Mouse (Mus musculus) midbrain, embryonic 13.5 days (tissue): ENCODE data around the gene Rcsd1. TPM values are rescaled to one million over a fixed set of nuclear protein-coding genes. Genes with fewer than 3 reads are reported as not detected.

ENCODE experiments used
- ATAC-seq: fragments of 200-750 bp; cut with Nextera tagmentation; 2 replicates; pipeline ENCODE4 v1.8.0; 2017; ENCODE audit warnings: mild to moderate bottlenecking, moderate TSS enrichment, moderate library complexity
- H3K27ac ChIP-seq: fragments of 300-500 bp; sonication (generic); 2 replicates; pipeline ENCODE4 v1.5.1; 2015; ENCODE audit warnings: inconsistent platforms, mild to moderate bottlenecking, moderate library complexity
- H3K27me3 ChIP-seq: fragments of 300-500 bp; sonication (generic); 2 replicates; pipeline ENCODE4 v1.6.1; 2015; ENCODE audit warnings: mild to moderate bottlenecking, inconsistent platforms
- H3K36me3 ChIP-seq: fragments of 300-500 bp; sonication (generic); 2 replicates; pipeline ENCODE4 v1.6.1; 2015; ENCODE audit warnings: mild to moderate bottlenecking, inconsistent platforms
- H3K4me1 ChIP-seq: fragments of 300-500 bp; sonication (generic); replicated peaks from 2 replicates; pipeline ENCODE4 v1.6.1; 2015; ENCODE audit warnings: inconsistent platforms
- H3K4me2 ChIP-seq: fragments of 300-500 bp; sonication (generic); replicated peaks from 2 replicates; pipeline ENCODE4 v1.6.1; 2015; ENCODE audit warnings: moderate library complexity, mild to moderate bottlenecking, inconsistent platforms
- H3K4me3 ChIP-seq: fragments of 300-500 bp; sonication (generic); replicated peaks from 2 replicates; pipeline ENCODE4 v1.5.1; 2015; ENCODE audit warnings: mild to moderate bottlenecking, inconsistent platforms
- H3K9ac ChIP-seq: fragments of 300-500 bp; sonication (generic); replicated peaks from 2 replicates; pipeline ENCODE4 v1.6.1; 2015; ENCODE audit warnings: mild to moderate bottlenecking, inconsistent platforms
- H3K9me3 ChIP-seq: fragments of 300-500 bp; sonication (generic); 2 replicates; pipeline ENCODE4 v1.6.1; 2016; ENCODE audit warnings: mild to moderate bottlenecking, inconsistent platforms
- WGBS: fragments of 180-500 bp; shearing (Covaris S2); methylation state at CpG from one replicate; pipeline ENCODE4 v1.1.7; 2015; 5-methylcytosine and 5-hydroxymethylcytosine counted together
- polyA plus RNA-seq: library from polyadenylated mRNA; unstranded; fragments of >200 nt; fragmentation: Nextera tagmentation; extraction: Ambion mirVana; gene quantifications from 2 replicates; pipeline ENCODE4 v1.2.1, GENCODE M21; 2015

The Rcsd1 gene
- polyA plus RNA-seq, 1 experiment from 2014 or later: 8.3 TPM

GRCm38 (mm10) chr1:165629975-165630374, 79.6 kb downstream of the Rcsd1 start:
- H3K4me3 ChIP-seq: no peak overlapping the region
- H3K27ac ChIP-seq: 0 out of 2 replicates have a peak overlapping the region, but pooled peaks have one; percentile 19

DNA sequence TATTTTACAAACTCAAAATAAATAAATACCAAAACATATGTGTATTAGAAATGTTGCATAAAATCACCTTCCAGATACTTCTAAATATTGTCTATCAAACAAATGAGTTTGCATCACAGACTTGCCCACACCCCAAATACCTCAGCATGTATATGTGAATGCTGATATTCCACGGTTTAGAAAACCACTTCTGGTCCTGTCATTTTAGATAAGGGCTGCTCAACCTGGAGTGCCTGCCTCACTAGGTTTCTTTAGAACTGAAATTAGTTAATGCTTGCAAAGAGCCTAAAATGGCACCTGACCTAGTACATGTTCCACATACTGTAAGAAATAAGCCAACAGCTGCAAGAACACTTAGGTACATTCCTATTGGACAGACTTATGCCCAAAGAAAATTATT, 81.0 kb downstream of the Rcsd1 start:
- Histone ChIP-seq H3K4me3 (no peak overlapping the region), H3K27ac (no peak overlapping the region), H3K4me2 (no peak overlapping the region), H3K4me1 (peaks cover 38% of the 10 kb centered on the region), H3K9me3 (no peaks in the 10 kb centered on the region), H3K27me3 (no peaks in the 10 kb centered on the region), H3K9ac (no peak overlapping the region), H3K36me3 (no peaks in the 10 kb centered on the region)
- WGBS: 84% methylated on average over 1 of the region's 1 CpGs
- no peak for ATAC-seq

More at GRCm38 (mm10) chr1:165629975-165630374, 79.6 kb downstream of the Rcsd1 start:
- no peaks in the 10 kb centered on the region for H3K27me3 ChIP-seq
- 38% methylated on average over 8 of the region's 8 CpGs for WGBS
- no peak for ATAC-seq
- peaks cover 41% of the 10 kb centered on the region for H3K4me1 ChIP-seq
- no peaks in the 10 kb centered on the region for H3K9me3 ChIP-seq
- 0 out of 2 replicates have a peak overlapping the region, but pooled peaks have one; percentile 5 for H3K4me2 ChIP-seq
- no peak overlapping the region; the same call in 1 of the 2 replicates for H3K9ac ChIP-seq
- no peaks in the 10 kb centered on the region for H3K36me3 ChIP-seq

DNA sequence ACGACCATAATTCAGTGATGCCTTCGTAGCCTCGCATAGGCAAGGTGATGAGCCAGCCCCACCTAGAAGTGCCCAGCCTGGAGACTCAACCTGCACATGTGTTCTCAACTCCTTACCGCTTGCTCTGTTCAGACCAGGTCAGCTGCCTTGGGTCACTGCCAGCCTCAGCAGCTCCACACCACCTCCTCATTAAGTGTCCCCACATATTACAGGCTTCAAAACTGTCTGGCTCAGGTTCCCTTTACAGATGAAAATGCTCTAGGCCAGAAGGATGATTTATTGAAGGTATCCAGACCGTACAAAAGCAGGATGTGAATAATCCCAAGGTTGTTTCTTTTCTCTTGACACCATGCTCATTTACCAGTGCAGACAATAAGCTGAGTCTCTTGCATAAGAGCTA, 83.7 kb downstream of the Rcsd1 start:
- ATAC-seq: no peak
- peaks cover 13% of the 10 kb centered on the region for H3K4me1 ChIP-seq
- no peaks in the 10 kb centered on the region for H3K9me3 ChIP-seq
- no peak overlapping the region for H3K4me2 ChIP-seq
- 92% methylated on average over 5 of the region's 5 CpGs for WGBS
- no peak overlapping the region for H3K4me3 ChIP-seq
- H3K9ac ChIP-seq: no peak overlapping the region
- H3K27ac ChIP-seq: no peak overlapping the region
- H3K27me3 ChIP-seq: no peaks in the 10 kb centered on the region
- H3K36me3 ChIP-seq: peaks cover 5% of the 10 kb centered on the region

DNA sequence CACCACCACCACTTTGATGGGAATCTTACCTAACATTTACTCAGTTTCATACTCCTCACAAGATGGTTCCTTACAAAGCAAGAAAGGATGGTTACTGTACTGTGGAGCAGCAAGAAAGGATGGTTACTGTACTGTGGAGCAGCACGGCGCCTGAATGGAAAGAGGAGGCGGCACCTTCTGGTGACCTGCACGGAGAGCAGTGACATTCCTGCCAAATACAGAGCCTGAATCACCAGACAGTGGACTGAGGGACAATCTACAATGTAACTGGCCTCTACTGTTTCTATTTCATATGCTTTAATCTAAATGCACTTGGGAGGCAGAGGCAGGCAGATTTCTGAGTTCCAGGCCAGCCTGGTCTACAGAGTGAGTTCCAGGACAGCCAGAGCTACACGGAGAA, 84.5 kb downstream of the Rcsd1 start:
- Histone ChIP-seq H3K4me1 (peaks cover 7% of the 10 kb centered on the region), H3K27ac (no peak overlapping the region), H3K4me2 (no peak overlapping the region), H3K36me3 (peaks cover 5% of the 10 kb centered on the region), H3K9me3 (no peaks in the 10 kb centered on the region), H3K9ac (no peak overlapping the region), H3K27me3 (no peaks in the 10 kb centered on the region), H3K4me3 (no peak overlapping the region)
- 94% methylated on average over 5 of the region's 5 CpGs for WGBS
- no peak for ATAC-seq

DNA sequence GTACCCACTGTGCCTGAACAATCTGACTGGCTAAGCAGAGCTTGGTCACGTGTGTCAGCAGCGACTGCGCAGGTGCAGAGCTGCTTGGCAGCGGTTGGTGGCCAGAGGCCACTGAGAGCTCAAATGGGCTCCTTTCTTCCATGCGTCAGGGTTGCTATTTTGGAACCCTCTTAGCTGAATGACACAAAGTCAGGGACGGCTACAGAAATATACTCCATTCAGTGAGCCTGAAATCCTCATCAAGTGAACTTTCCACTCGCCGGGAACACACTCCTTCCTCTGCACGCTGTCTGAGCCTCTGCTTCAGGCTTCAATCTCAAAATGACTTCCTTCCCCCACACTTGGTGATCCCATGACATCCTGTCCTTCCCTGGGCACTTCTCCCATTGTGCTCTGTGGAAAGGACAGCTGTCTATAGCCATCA, 91.3 kb downstream of the Rcsd1 start:
- peaks cover 7% of the 10 kb centered on the region; the same call in 1 of the 2 replicates for H3K9me3 ChIP-seq
- H3K4me2 ChIP-seq: no peak overlapping the region
- H3K4me3 ChIP-seq: no peak overlapping the region
- peak overlapping the region; percentile 19; the same call in 1 of the 2 replicates for H3K27ac ChIP-seq
- peaks cover 20% of the 10 kb centered on the region for H3K4me1 ChIP-seq
- no peak overlapping the region for H3K9ac ChIP-seq
- ATAC-seq: peak; percentile 48; the same call in 1 of the 2 replicates
- WGBS: 58% methylated on average over 9 of the region's 9 CpGs
- peaks cover 27% of the 10 kb centered on the region for H3K36me3 ChIP-seq
- H3K27me3 ChIP-seq: no peaks in the 10 kb centered on the region

- Histone ChIP-seq H3K27me3 (no peaks in the 10 kb centered on the region), H3K9ac (no peak overlapping the region; the same call in 1 of the 2 replicates), H3K4me1 (peaks cover 20% of the 10 kb centered on the region), H3K4me3 (no peak overlapping the region), H3K4me2 (0 out of 2 replicates have a peak overlapping the region, but pooled peaks have one; percentile 0), H3K27ac (peak overlapping the region; percentile 68), H3K36me3 (peaks cover 25% of the 10 kb centered on the region), H3K9me3 (peaks cover 7% of the 10 kb centered on the region; the same call in 1 of the 2 replicates)
- 9% methylated on average over 15 of the region's 15 CpGs for WGBS
- peak; percentile 38 for ATAC-seq
Observed at GRCm38 (mm10) chr1:165617166-165617891, 92.2 kb downstream of the Rcsd1 start.

- H3K9me3 ChIP-seq: peaks cover 7% of the 10 kb centered on the region; the same call in 1 of the 2 replicates
- no peak overlapping the region for H3K4me2 ChIP-seq
- no peak for ATAC-seq
- no peaks in the 10 kb centered on the region for H3K27me3 ChIP-seq
- H3K4me3 ChIP-seq: no peak overlapping the region
- 52% methylated on average over 7 of the region's 7 CpGs for WGBS
- H3K9ac ChIP-seq: no peak overlapping the region
- peaks cover 22% of the 10 kb centered on the region for H3K36me3 ChIP-seq
- H3K27ac ChIP-seq: peak overlapping the region; percentile 68
- peaks cover 20% of the 10 kb centered on the region for H3K4me1 ChIP-seq
Observed at GRCm38 (mm10) chr1:165616652-165617051, 92.9 kb downstream of the Rcsd1 start.

DNA sequence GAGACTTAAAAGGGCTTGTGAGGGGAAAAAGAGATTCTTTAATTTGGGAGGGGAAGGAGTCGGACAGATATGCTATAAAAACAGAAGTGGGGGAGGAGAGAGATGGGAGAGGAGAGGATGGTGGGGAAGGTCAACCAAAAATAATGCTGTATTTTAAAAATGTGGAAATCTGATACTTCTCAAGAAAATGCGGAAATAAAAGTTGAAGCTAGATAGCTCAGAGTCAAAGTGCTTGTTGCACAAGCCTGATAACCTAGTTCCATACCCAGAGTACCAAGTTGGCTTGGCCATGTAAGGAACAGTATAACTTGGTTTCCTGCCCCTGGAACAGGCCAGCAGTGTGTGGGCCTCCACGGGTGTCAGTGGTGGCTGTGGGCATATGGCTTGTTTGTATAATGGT, 94.8 kb downstream of the Rcsd1 start:
- WGBS: over 99% methylated on average over 3 of the region's 3 CpGs
- peaks cover 22% of the 10 kb centered on the region for H3K36me3 ChIP-seq
- H3K4me3 ChIP-seq: no peak overlapping the region
- ATAC-seq: no peak
- H3K9me3 ChIP-seq: peaks cover 7% of the 10 kb centered on the region; the same call in 1 of the 2 replicates
- no peak overlapping the region for H3K9ac ChIP-seq
- no peak overlapping the region for H3K4me2 ChIP-seq
- H3K4me1 ChIP-seq: peaks cover 36% of the 10 kb centered on the region
- H3K27ac ChIP-seq: no peak overlapping the region
- no peaks in the 10 kb centered on the region for H3K27me3 ChIP-seq

DNA sequence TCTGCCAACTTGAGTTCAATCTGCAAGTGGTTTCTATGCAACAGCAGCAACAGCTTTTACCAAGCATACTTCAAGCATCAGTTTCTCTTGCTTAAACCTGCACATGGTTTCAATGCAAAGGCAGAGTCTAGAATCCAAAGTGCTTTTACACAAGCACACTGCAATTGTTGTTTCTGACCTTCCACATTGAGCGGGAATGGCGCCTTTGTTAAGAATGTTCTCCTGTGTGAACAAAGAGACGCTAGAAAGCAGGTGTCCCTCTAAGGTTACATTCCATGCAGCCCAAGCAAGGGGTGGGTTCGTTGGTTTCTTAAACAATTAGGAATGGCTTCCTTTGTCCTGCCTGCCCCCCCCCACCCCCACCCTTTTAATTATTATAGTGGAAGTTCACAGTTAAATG, 95.6 kb downstream of the Rcsd1 start:
- Histone ChIP-seq H3K9me3 (peaks cover 7% of the 10 kb centered on the region; the same call in 1 of the 2 replicates), H3K36me3 (peaks cover 22% of the 10 kb centered on the region), H3K27me3 (no peaks in the 10 kb centered on the region), H3K4me1 (peaks cover 45% of the 10 kb centered on the region), H3K4me2 (no peak overlapping the region), H3K9ac (no peak overlapping the region), H3K4me3 (no peak overlapping the region), H3K27ac (no peak overlapping the region)
- WGBS: 85% methylated on average over 4 of the region's 4 CpGs
- no peak for ATAC-seq

DNA sequence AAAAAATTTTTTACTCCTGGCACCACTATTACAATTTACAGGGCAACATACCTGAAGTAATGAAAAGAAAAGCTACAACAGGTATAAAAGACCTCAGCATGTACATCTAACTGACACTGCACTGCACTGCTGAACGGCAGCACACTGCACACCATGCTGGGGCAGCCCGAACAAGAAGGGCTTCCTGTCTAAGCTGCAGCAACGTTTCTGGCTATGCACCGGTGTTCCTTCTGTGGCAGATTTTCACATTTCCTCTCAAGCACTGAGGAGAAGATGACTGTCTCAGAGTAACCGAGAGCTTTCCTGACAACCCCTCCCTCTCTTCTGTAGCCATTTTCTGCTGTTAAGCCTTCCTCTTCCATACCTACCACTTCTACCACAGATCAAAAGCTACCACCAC, 96.8 kb downstream of the Rcsd1 start:
- Histone ChIP-seq H3K4me2 (no peak overlapping the region), H3K36me3 (peaks cover 29% of the 10 kb centered on the region), H3K4me3 (no peak overlapping the region), H3K9me3 (peaks cover 7% of the 10 kb centered on the region; the same call in 1 of the 2 replicates), H3K9ac (no peak overlapping the region), H3K27me3 (no peaks in the 10 kb centered on the region), H3K27ac (no peak overlapping the region), H3K4me1 (peaks cover 39% of the 10 kb centered on the region)
- ATAC-seq: no peak
- 87% methylated on average over 5 of the region's 5 CpGs for WGBS

DNA sequence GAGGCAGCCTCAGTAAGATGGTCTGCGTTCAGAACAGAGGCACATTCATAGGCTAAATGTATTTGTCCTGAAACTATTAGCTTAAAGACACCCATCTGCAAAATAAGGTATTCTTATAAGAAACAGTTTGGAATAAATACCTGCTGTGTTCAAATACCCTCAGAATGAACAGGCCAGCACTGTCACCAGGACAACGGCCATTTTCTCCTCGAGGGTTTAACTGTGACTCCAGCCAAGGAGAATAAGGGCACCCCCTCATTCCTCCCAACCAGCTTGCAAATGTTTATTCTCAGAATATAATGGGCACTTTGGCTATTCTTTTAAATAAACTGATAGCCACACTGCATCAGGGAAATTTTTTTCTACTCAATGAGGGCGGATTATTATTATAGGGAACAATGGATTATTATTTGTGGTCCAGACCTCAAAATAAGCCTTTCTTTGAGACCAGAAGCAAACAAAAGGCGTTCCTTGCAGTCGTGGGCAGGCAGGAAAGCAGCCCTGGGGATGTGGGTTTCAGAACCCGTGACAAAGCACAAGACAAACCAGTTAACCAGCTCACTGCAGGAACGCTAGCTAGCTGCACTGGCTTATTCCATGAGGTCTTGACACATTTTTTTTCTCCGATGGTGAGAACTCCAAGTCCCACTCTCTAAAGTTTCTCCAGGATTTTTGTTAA, 99.1 kb downstream of the Rcsd1 start:
- Histone ChIP-seq H3K9me3 (peaks cover 5% of the 10 kb centered on the region; the same call in 1 of the 2 replicates), H3K4me2 (0 out of 2 replicates have a peak overlapping the region, but pooled peaks have one; percentile 6), H3K4me1 (peaks cover 27% of the 10 kb centered on the region), H3K4me3 (no peak overlapping the region), H3K27ac (peak overlapping the region; percentile 78), H3K9ac (no peak overlapping the region; the same call in 1 of the 2 replicates), H3K27me3 (no peaks in the 10 kb centered on the region), H3K36me3 (peaks cover 39% of the 10 kb centered on the region)
- WGBS: 13% methylated on average over 9 of the region's 9 CpGs
- peak; percentile 73 for ATAC-seq
